Mouse (Mus musculus) bone marrow macrophage, adult 2 months (primary cell): ENCODE data around the gene Ptpn3.

Experiments
- CTCF ChIP-seq: IDR thresholded peaks from 2 replicates; pipeline ENCODE4 v1.5.1; 2012; ENCODE audit warnings: low read depth, mild to moderate bottlenecking, low read length, moderate library complexity
- POLR2A ChIP-seq: IDR thresholded peaks from 2 replicates; pipeline ENCODE4 v1.6.1; 2012; ENCODE audit warnings: mild to moderate bottlenecking, low read depth, low read length, borderline replicate concordance

GRCm38 (mm10) chr4:57282179-57282578 is 19.5 kb downstream of the Ptpn3 start:
- TF ChIP-seq POLR2A (no peak), CTCF (no peak)
